Mouse (Mus musculus) limb, embryonic 11.5 days (tissue): ENCODE measurements at regions not wholly inside any gene's neighbourhood (a gene's known extent, or its start where the extent isn't known, plus 50 kb on each side); places are given as distances from the start of the nearest gene placed in this dataset.

Source experiments
- ATAC-seq: fragments of 200-750 bp; cut with Nextera tagmentation; 2 replicates; pipeline ENCODE4 v1.8.0; 2017; ENCODE audit warnings: low read depth; ENCODE audit not compliant: insufficient number of reproducible peaks, low FRiP score, low TSS enrichment
- DNase-seq: peaks from one replicate; pipeline ENCODE4 v3.0.0-alpha.2; 2015; ENCODE audit warnings: low spot score
- H3K27ac ChIP-seq: fragments of 300-500 bp; sonication (generic); replicated peaks from 2 replicates; pipeline ENCODE4 v1.5.1; 2014; ENCODE audit warnings: low read depth, mild to moderate bottlenecking, low read length
- H3K27me3 ChIP-seq: fragments of 300-500 bp; sonication (generic); 2 replicates; pipeline ENCODE4 v1.6.1; 2014; ENCODE audit warnings: mild to moderate bottlenecking, low read length, mixed read lengths; ENCODE audit not compliant: control insufficient read depth, insufficient read depth
- H3K36me3 ChIP-seq: fragments of 300-500 bp; sonication (generic); 2 replicates; pipeline ENCODE4 v1.6.1; 2014; ENCODE audit warnings: mild to moderate bottlenecking, low read length, moderate library complexity, mixed read lengths; ENCODE audit not compliant: control insufficient read depth, insufficient read depth
- H3K4me1 ChIP-seq: fragments of 300-500 bp; sonication (generic); 2 replicates; pipeline ENCODE4 v1.6.1; 2014; ENCODE audit warnings: low read length, mixed read lengths; ENCODE audit not compliant: control insufficient read depth, insufficient read depth
- H3K4me2 ChIP-seq: fragments of 300-500 bp; sonication (generic); 2 replicates; pipeline ENCODE4 v1.6.1; 2014; ENCODE audit warnings: low read depth, mild to moderate bottlenecking, moderate library complexity; ENCODE audit not compliant: severe bottlenecking
- H3K4me3 ChIP-seq: fragments of 300-500 bp; sonication (generic); 2 replicates; pipeline ENCODE4 v1.5.1; 2014; ENCODE audit warnings: low read depth, low read length
- H3K9ac ChIP-seq: fragments of 300-500 bp; sonication (generic); 2 replicates; pipeline ENCODE4 v1.6.1; 2014; ENCODE audit warnings: mild to moderate bottlenecking, low read length
- H3K9me3 ChIP-seq: fragments of 300-500 bp; sonication (generic); 2 replicates; pipeline ENCODE4 v1.6.1; 2016; ENCODE audit warnings: low read length; ENCODE audit not compliant: control insufficient read depth
- WGBS: fragments of 180-500 bp; shearing (Covaris S2); extraction: QIAGEN DNeasy Blood & Tissue Kit; methylation state at CpG from one replicate; pipeline ENCODE4 v1.1.7; 2014; 5-methylcytosine and 5-hydroxymethylcytosine counted together

- no peak overlapping the region for H3K4me2 ChIP-seq
- H3K4me1 ChIP-seq, result no peaks in the 10 kb centered on the region
- no peaks in the 10 kb centered on the region for H3K27me3 ChIP-seq
- WGBS, result 82% methylated on average over 1 of the region's 1 CpGs
- H3K4me3 ChIP-seq, result no peak overlapping the region
- no peak overlapping the region for H3K27ac ChIP-seq
- no peak overlapping the region for H3K9ac ChIP-seq
- no peaks in the 10 kb centered on the region for H3K36me3 ChIP-seq
- H3K9me3 ChIP-seq, result no peaks in the 10 kb centered on the region
- DNase-seq (no peak), ATAC-seq (no peak)
Observed at GRCm38 (mm10) chr8:6227901-6228300, 1122.8 kb upstream of the Slc10a2 start.

- DNase-seq, result no peak
- Histone ChIP-seq H3K27ac (no peak overlapping the region), H3K9ac (no peak overlapping the region), H3K9me3 (no peaks in the 10 kb centered on the region), H3K4me3 (no peak overlapping the region), H3K36me3 (no peaks in the 10 kb centered on the region), H3K4me1 (no peaks in the 10 kb centered on the region), H3K27me3 (no peaks in the 10 kb centered on the region), H3K4me2 (no peak overlapping the region)
- WGBS, result 89% methylated on average over 1 of the region's 1 CpGs
- no peak for ATAC-seq
Observed at GRCm38 (mm10) chr8:6225194-6225593, 1120.0 kb upstream of the Slc10a2 start.

GRCm38 (mm10) chr8:6207617-6208349 lies 1102.6 kb upstream of the Slc10a2 start:
- DNase-seq, result no peak
- H3K9me3 ChIP-seq, result no peaks in the 10 kb centered on the region
- H3K27me3 ChIP-seq, result no peaks in the 10 kb centered on the region
- H3K4me1 ChIP-seq, result no peaks in the 10 kb centered on the region
- WGBS, result 51% methylated on average over 2 of the region's 2 CpGs
- ATAC-seq, result no peak
- no peak overlapping the region for H3K27ac ChIP-seq
- H3K36me3 ChIP-seq, result no peaks in the 10 kb centered on the region
- no peak overlapping the region for H3K4me3 ChIP-seq
- no peak overlapping the region for H3K9ac ChIP-seq
- H3K4me2 ChIP-seq, result no peak overlapping the region

GRCm38 (mm10) chr8:6204051-6204745 lies 1099.0 kb upstream of the Slc10a2 start:
- Histone ChIP-seq H3K4me1 (no peaks in the 10 kb centered on the region), H3K9ac (no peak overlapping the region), H3K27ac (no peak overlapping the region), H3K4me3 (no peak overlapping the region), H3K4me2 (no peak overlapping the region), H3K9me3 (no peaks in the 10 kb centered on the region), H3K27me3 (no peaks in the 10 kb centered on the region), H3K36me3 (no peaks in the 10 kb centered on the region)
- ATAC-seq (no peak), DNase-seq (no peak)
- 72% methylated on average over 3 of the region's 3 CpGs for WGBS

- Histone ChIP-seq H3K27ac (no peak overlapping the region), H3K36me3 (no peaks in the 10 kb centered on the region), H3K4me1 (no peaks in the 10 kb centered on the region), H3K4me2 (no peak overlapping the region), H3K27me3 (no peaks in the 10 kb centered on the region), H3K4me3 (no peak overlapping the region), H3K9me3 (no peaks in the 10 kb centered on the region), H3K9ac (no peak overlapping the region)
- 88% methylated on average over 2 of the region's 2 CpGs for WGBS
- DNase-seq (no peak), ATAC-seq (no peak)
Observed at GRCm38 (mm10) chr8:6191431-6191830, 1086.3 kb upstream of the Slc10a2 start.

GRCm38 (mm10) chr8:6188422-6188821 lies 1083.3 kb upstream of the Slc10a2 start:
- Histone ChIP-seq H3K27ac (no peak overlapping the region), H3K4me3 (no peak overlapping the region), H3K9me3 (no peaks in the 10 kb centered on the region), H3K9ac (no peak overlapping the region), H3K36me3 (no peaks in the 10 kb centered on the region), H3K27me3 (no peaks in the 10 kb centered on the region), H3K4me2 (no peak overlapping the region), H3K4me1 (no peaks in the 10 kb centered on the region)
- WGBS, result 53% methylated on average over 2 of the region's 2 CpGs
- ATAC-seq, result no peak
- no peak for DNase-seq

- 73% methylated on average over 1 of the region's 1 CpGs for WGBS
- no peak overlapping the region for H3K4me2 ChIP-seq
- no peak for ATAC-seq
- no peaks in the 10 kb centered on the region for H3K27me3 ChIP-seq
- no peaks in the 10 kb centered on the region for H3K36me3 ChIP-seq
- no peak overlapping the region for H3K9ac ChIP-seq
- DNase-seq, result no peak
- H3K4me3 ChIP-seq, result no peak overlapping the region
- H3K4me1 ChIP-seq, result no peaks in the 10 kb centered on the region
- no peak overlapping the region for H3K27ac ChIP-seq
- no peaks in the 10 kb centered on the region for H3K9me3 ChIP-seq
Observed at GRCm38 (mm10) chr8:6186561-6186960, 1081.4 kb upstream of the Slc10a2 start.

GRCm38 (mm10) chr8:6179602-6180001 lies 1074.5 kb upstream of the Slc10a2 start:
- no peak overlapping the region for H3K9ac ChIP-seq
- H3K4me3 ChIP-seq, result no peak overlapping the region
- no peaks in the 10 kb centered on the region for H3K36me3 ChIP-seq
- no peaks in the 10 kb centered on the region for H3K27me3 ChIP-seq
- no peak overlapping the region for H3K4me2 ChIP-seq
- 75% methylated on average over 3 of the region's 3 CpGs for WGBS
- ATAC-seq, result no peak
- DNase-seq, result no peak
- H3K27ac ChIP-seq, result no peak overlapping the region
- H3K4me1 ChIP-seq, result no peaks in the 10 kb centered on the region
- H3K9me3 ChIP-seq, result no peaks in the 10 kb centered on the region
